18 mouse cellular contexts compared by ENCODE assay signal in genomic region chr7:132444221-132444620, GRCm38 (mm10).
DNase-seq lines count a peak whose midpoint lies in the region; ATAC-seq and TF ChIP-seq lines count a peak whose summit lies in the region.
"Had no signal": no experiment of that assay in that cellular context is flagged by ENCODE, and none has a peak within 500 bp of the region (broad histone marks: within the 10 kb centered on the region; RNA-seq: fewer than 3 reads in every experiment).

No protein-coding gene starts in this region.

- no peaks in the 10 kb centered on the region for H3K9me3 ChIP-seq in heart, embryonic 16.5 days (replicated peaks; ENCODE audit: control insufficient read depth, low read length)
- no peaks in the 10 kb centered on the region for H3K9me3 ChIP-seq in limb, embryonic 14.5 days (ENCODE audit: control insufficient read depth, low read length)
- H3K9me3 ChIP-seq: embryonic facial prominence, embryonic 12.5 days; heart, embryonic 10.5 days; kidney, embryonic 15.5 days; neural tube, embryonic 12.5 days had no signal

- intact Hi-C loops in heart, postnatal 10 days (cut with DNase I), result no loop called here

- H3K27me3 ChIP-seq in heart, embryonic 16.5 days (ENCODE audit: control insufficient read depth, insufficient read depth, low read length), result no peaks in the 10 kb centered on the region
- no peaks in the 10 kb centered on the region for H3K27me3 ChIP-seq in limb, embryonic 14.5 days (ENCODE audit: control insufficient read depth, insufficient read depth, low read length)
- H3K27me3 ChIP-seq: embryonic facial prominence, embryonic 12.5 days; kidney, embryonic 15.5 days; neural tube, embryonic 12.5 days; Patski had no signal

- ATAC-seq in heart, embryonic 16.5 days (replicated peaks; ENCODE audit: extremely low read depth, insufficient read depth, low FRiP score), result no peak
- no peak for ATAC-seq in limb, embryonic 14.5 days (ENCODE audit: low FRiP score, low read depth)
- ATAC-seq: Patski had no signal

- H3K4me3 ChIP-seq in heart, embryonic 16.5 days (ENCODE audit: low read length), result no peak overlapping the region
- no peak overlapping the region for H3K4me3 ChIP-seq in limb, embryonic 14.5 days (replicated peaks; ENCODE audit: low read length)
- H3K4me3 ChIP-seq: embryonic facial prominence, embryonic 12.5 days; forebrain, embryonic 10.5 days; heart, embryonic 10.5 days; kidney, embryonic 15.5 days; neural tube, embryonic 12.5 days had no signal

- H3K4me2 ChIP-seq in heart, embryonic 16.5 days (ENCODE audit: low read depth, low read length), result no peak overlapping the region
- no peak overlapping the region for H3K4me2 ChIP-seq in limb, embryonic 14.5 days (replicated peaks; ENCODE audit: low read depth, low read length, severe bottlenecking)
- H3K4me2 ChIP-seq: embryonic facial prominence, embryonic 12.5 days; kidney, embryonic 15.5 days; neural tube, embryonic 12.5 days had no signal

- no peak for TF ChIP-seq POLR2A in limb, embryonic 14.5 days (IDR thresholded peaks at IDR 0.05; ENCODE audit: borderline replicate concordance, extremely low read depth, insufficient read depth, insufficient read length)

- peaks cover 12% of the 10 kb centered on the region for H3K4me1 ChIP-seq in heart, embryonic 16.5 days (ENCODE audit: control insufficient read depth, insufficient read depth, low read length)
- peaks cover 8% of the 10 kb centered on the region; the same call in 1 of the 2 replicates for H3K4me1 ChIP-seq in limb, embryonic 14.5 days (ENCODE audit: control insufficient read depth, insufficient read depth, low read length)
- H3K4me1 ChIP-seq: forebrain, embryonic 10.5 days; kidney, embryonic 15.5 days; neural tube, embryonic 12.5 days had no signal

- H3K9ac ChIP-seq in heart, embryonic 16.5 days (ENCODE audit: low read length), result no peak overlapping the region
- no peak overlapping the region for H3K9ac ChIP-seq in limb, embryonic 14.5 days (ENCODE audit: low read depth, low read length, severe bottlenecking)
- H3K9ac ChIP-seq: embryonic facial prominence, embryonic 12.5 days; kidney, embryonic 15.5 days; liver, embryonic 14.5 days; neural tube, embryonic 12.5 days had no signal

- DNase-seq in heart, postnatal 10 days, result no peak
- DNase-seq in 3T3-L1 (ENCODE audit: low read depth, low spot score), result peak; percentile 78
- DNase-seq in MN1 (ENCODE audit: low spot score), result peak; percentile 39
- peak; percentile 72 for DNase-seq in limb, embryonic 14.5 days (ENCODE audit: low spot score)
- no peak for DNase-seq in adrenal gland, adult (ENCODE audit: inconsistent age in 2 of 2, low spot score in 1 of 2)
- DNase-seq in frontal cortex, adult 2 months (ENCODE audit: extremely low spot score in 1 of 2, low spot score in 1 of 2), result no peak
- DNase-seq: gastrocnemius, postnatal 10 days; lung, postnatal 14 days; right cerebral cortex, postnatal 14 days; thymus, postnatal 4 days had no signal

- H3K27ac ChIP-seq in heart, embryonic 16.5 days (ENCODE audit: low read length), result peak overlapping the region; percentile 30; the same call in 1 of the 2 replicates
- H3K27ac ChIP-seq in limb, embryonic 14.5 days (replicated peaks; ENCODE audit: low read depth, low read length), result no peak overlapping the region
- H3K27ac ChIP-seq: forebrain, embryonic 10.5 days; heart, embryonic 10.5 days; kidney, embryonic 15.5 days; liver, embryonic 14.5 days; neural tube, embryonic 12.5 days had no signal

- 77% methylated on average over 2 of the region's 2 CpGs for WGBS in heart, embryonic 16.5 days
- WGBS in limb, embryonic 14.5 days, result 70% methylated on average over 2 of the region's 2 CpGs

- no peaks in the 10 kb centered on the region for H3K36me3 ChIP-seq in heart, embryonic 16.5 days (ENCODE audit: control insufficient read depth, insufficient read depth)
- no peaks in the 10 kb centered on the region for H3K36me3 ChIP-seq in limb, embryonic 14.5 days (ENCODE audit: control insufficient read depth, insufficient read depth, low read length)
- H3K36me3 ChIP-seq: embryonic facial prominence, embryonic 12.5 days; forebrain, embryonic 10.5 days; heart, embryonic 10.5 days; kidney, embryonic 15.5 days; neural tube, embryonic 12.5 days had no signal

Comparison
In these comparisons a context has a peak if more than half of its experiments do, and no peak if none do; other contexts are left out.
1. DNase-seq: peak in 3T3-L1 (single experiment), MN1 (single experiment) and limb, embryonic 14.5 days (single experiment); none in heart, postnatal 10 days (0 of 2), adrenal gland, adult (0 of 2) and frontal cortex, adult 2 months (0 of 2).